Mouse (Mus musculus) heart, embryonic 16.5 days (tissue): Measurements from ENCODE around the gene Trim62. TPM values are rescaled to one million over a fixed set of nuclear protein-coding genes. Genes with fewer than 3 reads are reported as not detected.

Experiments
- ATAC-seq: fragments of 200-750 bp; cut with Nextera tagmentation; replicated peaks from 2 replicates; pipeline ENCODE4 v1.8.0; 2017; ENCODE audit warnings: moderate number of reproducible peaks; ENCODE audit not compliant: insufficient read depth, low FRiP score; ENCODE audit errors: extremely low read depth
- H3K27ac ChIP-seq: fragments of 300-500 bp; sonication (generic); 2 replicates; pipeline ENCODE4 v1.5.1; 2014; ENCODE audit warnings: mild to moderate bottlenecking, low read length, control low read depth, moderate library complexity
- H3K27me3 ChIP-seq: fragments of 300-500 bp; sonication (generic); 2 replicates; pipeline ENCODE4 v1.6.1; 2014; ENCODE audit warnings: low read length, mixed read lengths; ENCODE audit not compliant: control insufficient read depth, insufficient read depth
- H3K36me3 ChIP-seq: fragments of 300-500 bp; sonication (generic); 2 replicates; pipeline ENCODE4 v1.6.1; 2014; ENCODE audit not compliant: control insufficient read depth, insufficient read depth
- H3K4me1 ChIP-seq: fragments of 300-500 bp; sonication (generic); 2 replicates; pipeline ENCODE4 v1.6.1; 2014; ENCODE audit warnings: low read length, mixed read lengths; ENCODE audit not compliant: control insufficient read depth, insufficient read depth
- H3K4me2 ChIP-seq: fragments of 300-500 bp; sonication (generic); 2 replicates; pipeline ENCODE4 v1.6.1; 2014; ENCODE audit warnings: low read depth, mild to moderate bottlenecking, control low read depth, low read length
- H3K4me3 ChIP-seq: fragments of 300-500 bp; sonication (generic); 2 replicates; pipeline ENCODE4 v1.5.1; 2014; ENCODE audit warnings: mild to moderate bottlenecking, control low read depth, low read length
- H3K9ac ChIP-seq: fragments of 300-500 bp; sonication (generic); 2 replicates; pipeline ENCODE4 v1.6.1; 2014; ENCODE audit warnings: low read length, control low read depth
- H3K9me3 ChIP-seq: fragments of 300-500 bp; sonication (generic); replicated peaks from 2 replicates; pipeline ENCODE4 v1.6.1; 2016; ENCODE audit warnings: low read length; ENCODE audit not compliant: control insufficient read depth
- WGBS: fragments of 180-500 bp; shearing (Covaris S2); extraction: QIAGEN DNeasy Blood & Tissue Kit; methylation state at CpG from one replicate; pipeline ENCODE4 v1.1.7; 2014; 5-methylcytosine and 5-hydroxymethylcytosine counted together
- polyA plus RNA-seq: library from polyadenylated mRNA; unstranded; fragments of >200 nt; fragmentation: Nextera tagmentation; extraction: Ambion mirVana; gene quantifications from 2 replicates; pipeline ENCODE4 v1.2.1, GENCODE M21; 2015

Trim62 gene
- polyA plus RNA-seq, 1 experiment from 2014 or later, result 1.6 TPM

GRCm38 (mm10) chr4:128950461-128950860, 67.1 kb downstream of the Trim62 start:
- no peaks in the 10 kb centered on the region for H3K36me3 ChIP-seq
- no peak overlapping the region for H3K9ac ChIP-seq
- H3K27me3 ChIP-seq, result 0 out of 2 replicates have a peak, but pooled peaks cover 2% of the 10 kb centered on the region
- H3K9me3 ChIP-seq, result no peaks in the 10 kb centered on the region
- H3K4me1 ChIP-seq, result 0 out of 2 replicates have a peak, but pooled peaks cover 4% of the 10 kb centered on the region
- H3K4me2 ChIP-seq, result no peak overlapping the region
- 65% methylated on average over 5 of the region's 5 CpGs for WGBS
- ATAC-seq, result no peak
- H3K4me3 ChIP-seq, result no peak overlapping the region
- no peak overlapping the region for H3K27ac ChIP-seq

GRCm38 (mm10) chr4:128953851-128954250, 70.5 kb downstream of the Trim62 start:
- H3K4me3 ChIP-seq, result no peak overlapping the region
- no peak overlapping the region for H3K4me2 ChIP-seq
- 78% methylated on average over 5 of the region's 5 CpGs for WGBS
- no peaks in the 10 kb centered on the region for H3K9me3 ChIP-seq
- ATAC-seq, result no peak
- H3K27ac ChIP-seq, result no peak overlapping the region
- no peak overlapping the region for H3K9ac ChIP-seq
- H3K36me3 ChIP-seq, result no peaks in the 10 kb centered on the region
- H3K4me1 ChIP-seq, result peaks cover 8% of the 10 kb centered on the region
- 0 out of 2 replicates have a peak, but pooled peaks cover 2% of the 10 kb centered on the region for H3K27me3 ChIP-seq

GRCm38 (mm10) chr4:128957155-128957911, 74.0 kb downstream of the Trim62 start:
- ATAC-seq, result peak; percentile 28; the same call in 1 of the 2 replicates
- Histone ChIP-seq H3K27ac (peak overlapping the region; percentile 43; the same call in 1 of the 2 replicates), H3K27me3 (no peaks in the 10 kb centered on the region; the same call in 1 of the 2 replicates), H3K36me3 (no peaks in the 10 kb centered on the region), H3K9me3 (no peaks in the 10 kb centered on the region), H3K4me1 (peaks cover 11% of the 10 kb centered on the region), H3K4me2 (no peak overlapping the region), H3K9ac (no peak overlapping the region), H3K4me3 (no peak overlapping the region)
- WGBS, result 28% methylated on average over 11 of the region's 11 CpGs

GRCm38 (mm10) chr4:128958156-128958555, 74.8 kb downstream of the Trim62 start:
- H3K9me3 ChIP-seq, result no peaks in the 10 kb centered on the region
- no peak overlapping the region for H3K4me3 ChIP-seq
- H3K4me1 ChIP-seq, result peaks cover 19% of the 10 kb centered on the region
- no peaks in the 10 kb centered on the region; the same call in 1 of the 2 replicates for H3K27me3 ChIP-seq
- H3K36me3 ChIP-seq, result no peaks in the 10 kb centered on the region
- WGBS, result 67% methylated on average over 11 of the region's 11 CpGs
- no peak for ATAC-seq
- H3K4me2 ChIP-seq, result no peak overlapping the region
- H3K9ac ChIP-seq, result no peak overlapping the region
- H3K27ac ChIP-seq, result peak overlapping the region; percentile 43; the same call in 1 of the 2 replicates

- Histone ChIP-seq H3K4me1 (peaks cover 19% of the 10 kb centered on the region), H3K4me3 (no peak overlapping the region), H3K9me3 (no peaks in the 10 kb centered on the region), H3K36me3 (no peaks in the 10 kb centered on the region), H3K4me2 (no peak overlapping the region), H3K27me3 (peaks cover 3% of the 10 kb centered on the region), H3K27ac (no peak overlapping the region), H3K9ac (no peak overlapping the region)
- 78% methylated on average over 8 of the region's 8 CpGs for WGBS
- ATAC-seq, result no peak
These were observed 75.5 kb downstream of the Trim62 start for GRCm38 (mm10) chr4:128958849-128959248.

GRCm38 (mm10) chr4:128959676-128960075, 76.3 kb downstream of the Trim62 start:
- Histone ChIP-seq H3K27ac (no peak overlapping the region), H3K4me1 (peaks cover 19% of the 10 kb centered on the region), H3K9me3 (no peaks in the 10 kb centered on the region), H3K27me3 (peaks cover 10% of the 10 kb centered on the region), H3K4me3 (no peak overlapping the region), H3K36me3 (no peaks in the 10 kb centered on the region), H3K9ac (no peak overlapping the region), H3K4me2 (no peak overlapping the region)
- 79% methylated on average over 17 of the region's 17 CpGs for WGBS
- ATAC-seq, result no peak

Other genes with a start within 250 kb of the Trim62 start
- 7.5 and 11.0 TPM in 2 replicates for gene Phc2, start 228.9 kb upstream of the Trim62 start, polyA plus RNA-seq
- 0.04 and 0.11 TPM in 2 replicates for gene A3galt2, start 128.2 kb upstream of the Trim62 start, polyA plus RNA-seq
- gene Zfp362, start 77.5 kb upstream of the Trim62 start, polyA plus RNA-seq, result 17.2 and 18.2 TPM in 2 replicates
- 7.6 and 8.9 TPM in 2 replicates for gene Azin2, start 78.9 kb downstream of the Trim62 start, polyA plus RNA-seq
- gene Ak2, start 108.4 kb downstream of the Trim62 start, polyA plus RNA-seq, result 166 and 168 TPM in 2 replicates
- gene Rnf19b, start 174.7 kb downstream of the Trim62 start, polyA plus RNA-seq, result 4.9 and 6.4 TPM in 2 replicates
- 0.96 and 1.7 TPM in 2 replicates for gene Tmem54, start 222.0 kb downstream of the Trim62 start, polyA plus RNA-seq
- gene Hpca, start 238.5 kb downstream of the Trim62 start, polyA plus RNA-seq, result 0.60 and 0.88 TPM in 2 replicates